Mouse (Mus musculus) kidney, adult 2 months (tissue): ENCODE measurements around the gene Cops4.

Experiments used
- CTCF ChIP-seq: fragments of 200-500 bp; conservative IDR thresholded peaks from 2 replicates; pipeline ENCODE4 v1.5.1; 2011; ENCODE audit warnings: low read depth, mild to moderate bottlenecking, control low read depth, low read length, moderate library complexity, mixed read lengths; ENCODE audit not compliant: insufficient read depth, insufficient read length
- POLR2A ChIP-seq: fragments of 200-500 bp; IDR thresholded peaks from one replicate; pipeline ENCODE4 v1.6.1; 2011; ENCODE audit warnings: low read depth, low read length, control low read depth

- no peak for TF ChIP-seq CTCF
- no peak for TF ChIP-seq POLR2A
Observed at GRCm38 (mm10) chr5:100567258-100568032, 49.3 kb downstream of the Cops4 start.
